In the genomic region with DNA sequence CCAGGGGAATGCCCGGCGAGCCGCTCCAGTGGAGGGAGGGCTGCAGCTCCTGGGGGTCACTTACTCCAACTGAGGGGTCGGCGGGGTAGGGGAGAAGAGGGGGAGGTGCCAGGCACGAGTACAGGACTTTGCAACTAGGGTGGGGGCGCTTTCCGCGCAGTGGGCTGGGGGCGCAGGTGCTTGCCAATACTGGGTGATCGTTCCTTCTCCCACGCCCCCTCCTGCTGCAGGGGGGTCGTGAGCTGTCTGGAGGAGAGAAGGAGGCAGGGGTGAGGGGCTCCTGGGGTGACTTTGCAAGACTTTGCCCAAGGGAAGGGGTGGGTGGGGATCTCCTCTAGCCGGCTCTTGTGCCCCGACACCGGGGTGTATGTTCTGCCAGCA, we compare ENCODE assay signal across 8 mouse cellular contexts. TPM values are rescaled to one million over a fixed set of nuclear protein-coding genes. Genes with fewer than 3 reads are reported as not detected.
DNase-seq lines count a peak whose midpoint lies in the region; ATAC-seq and TF ChIP-seq lines count a peak whose summit lies in the region.

No protein-coding gene starts in this region.

- H3K4me3 ChIP-seq in kidney, postnatal 0 days (replicated peaks; ENCODE audit: low read depth, low read length) = peak overlapping the region; percentile 74
- H3K4me3 ChIP-seq in embryonic fibroblast, embryonic 13.5 days (ENCODE audit: insufficient read depth, low read length) = peak overlapping the region; percentile 56
- H3K4me3 ChIP-seq in limb, embryonic 11.5 days (ENCODE audit: low read depth, low read length) = peak overlapping the region; percentile 61
- H3K4me3 ChIP-seq in neural tube, embryonic 14.5 days (ENCODE audit: low read depth, low read length) = peak overlapping the region; percentile 48

- peak overlapping the region; percentile 98 for H3K4me2 ChIP-seq in kidney, postnatal 0 days (ENCODE audit: low read length)
- H3K4me2 ChIP-seq in limb, embryonic 11.5 days (ENCODE audit: low read depth, severe bottlenecking) = peak overlapping the region; percentile 100
- peak overlapping the region; percentile 68 for H3K4me2 ChIP-seq in neural tube, embryonic 14.5 days (ENCODE audit: low read depth, low read length)

- peaks cover 17% of the 10 kb centered on the region; the same call in 1 of the 2 replicates for H3K4me1 ChIP-seq in kidney, postnatal 0 days (replicated peaks; ENCODE audit: insufficient read depth, low read length)
- H3K4me1 ChIP-seq in embryonic fibroblast, embryonic 13.5 days (ENCODE audit: control insufficient read depth, insufficient read depth, low read length) = no peaks in the 10 kb centered on the region
- peaks cover 31% of the 10 kb centered on the region for H3K4me1 ChIP-seq in limb, embryonic 11.5 days (ENCODE audit: control insufficient read depth, insufficient read depth, low read length)
- peaks cover 24% of the 10 kb centered on the region for H3K4me1 ChIP-seq in neural tube, embryonic 14.5 days (ENCODE audit: control insufficient read depth, insufficient read depth, low read length)

- peaks cover 4% of the 10 kb centered on the region; the same call in 1 of the 2 replicates for H3K27me3 ChIP-seq in kidney, postnatal 0 days (ENCODE audit: insufficient read depth, low read length)
- H3K27me3 ChIP-seq in limb, embryonic 11.5 days (ENCODE audit: control insufficient read depth, insufficient read depth, low read length) = peaks cover 32% of the 10 kb centered on the region
- H3K27me3 ChIP-seq in neural tube, embryonic 14.5 days (ENCODE audit: control insufficient read depth, insufficient read depth, low read length) = peaks cover 11% of the 10 kb centered on the region

- TF ChIP-seq POLR2A in embryonic fibroblast, embryonic 13.5 days (IDR thresholded peaks at IDR 0.05; ENCODE audit: low read depth, low read length) = no peak

- no peaks in the 10 kb centered on the region for H3K9me3 ChIP-seq in kidney, postnatal 0 days (replicated peaks; ENCODE audit: low read length)
- no peaks in the 10 kb centered on the region for H3K9me3 ChIP-seq in limb, embryonic 11.5 days (ENCODE audit: control insufficient read depth, low read length)
- no peaks in the 10 kb centered on the region for H3K9me3 ChIP-seq in neural tube, embryonic 14.5 days (ENCODE audit: control insufficient read depth, low read length)

- DNase-seq in kidney, postnatal 0 days (ENCODE audit: low spot score) = no peak
- DNase-seq in kidney, adult 9 months = no peak
- peak; percentile 43 for DNase-seq in limb, embryonic 11.5 days (ENCODE audit: low spot score)
- no peak for DNase-seq in gastrocnemius, postnatal 10 days
- DNase-seq in kidney, postnatal 14 days = no peak

- no peaks in the 10 kb centered on the region for H3K36me3 ChIP-seq in kidney, postnatal 0 days (ENCODE audit: insufficient read depth, low read length)
- no peaks in the 10 kb centered on the region for H3K36me3 ChIP-seq in limb, embryonic 11.5 days (ENCODE audit: control insufficient read depth, insufficient read depth, low read length)
- H3K36me3 ChIP-seq in neural tube, embryonic 14.5 days (ENCODE audit: control insufficient read depth, insufficient read depth, low read length) = no peaks in the 10 kb centered on the region

- TF ChIP-seq CTCF in kidney, postnatal 0 days (IDR thresholded peaks at IDR 0.05; ENCODE audit: low read depth) = no peak
- TF ChIP-seq CTCF in embryonic fibroblast, embryonic 13.5 days (IDR thresholded peaks at IDR 0.05; ENCODE audit: borderline replicate concordance, insufficient read depth, low read length) = no peak

- peak overlapping the region; percentile 80 for H3K27ac ChIP-seq in kidney, postnatal 0 days
- H3K27ac ChIP-seq in embryonic fibroblast, embryonic 13.5 days (ENCODE audit: insufficient read depth, low read length) = no peak overlapping the region
- H3K27ac ChIP-seq in limb, embryonic 11.5 days (replicated peaks; ENCODE audit: low read depth, low read length) = no peak overlapping the region
- peak overlapping the region; percentile 28 for H3K27ac ChIP-seq in neural tube, embryonic 14.5 days (ENCODE audit: low read depth, low read length)

- ATAC-seq in kidney, postnatal 0 days (replicated peaks; ENCODE audit: low FRiP score, low read depth) = no peak
- ATAC-seq in limb, embryonic 11.5 days (ENCODE audit: insufficient number of reproducible peaks, low FRiP score, low TSS enrichment, low read depth) = peak; percentile 35
- 0 out of 2 replicates have a peak, but pooled peaks have one; percentile 7 for ATAC-seq in neural tube, embryonic 14.5 days (ENCODE audit: low read depth)
- ATAC-seq in cerebellum, adult (ENCODE audit: insufficient number of reproducible peaks, low FRiP score, low TSS enrichment) = no peak

- peak overlapping the region; percentile 69 for H3K9ac ChIP-seq in kidney, postnatal 0 days (ENCODE audit: low read depth, low read length)
- peak overlapping the region; percentile 50 for H3K9ac ChIP-seq in limb, embryonic 11.5 days (ENCODE audit: low read length)
- H3K9ac ChIP-seq in neural tube, embryonic 14.5 days (replicated peaks; ENCODE audit: low read depth, low read length) = peak overlapping the region; percentile 57

- 0% methylated on average over 15 of the region's 16 CpGs for WGBS in kidney, postnatal 0 days
- 0% methylated on average over 16 of the region's 16 CpGs for WGBS in limb, embryonic 11.5 days
- under 1% methylated on average over 15 of the region's 16 CpGs for WGBS in neural tube, embryonic 14.5 days

RNA-seq across cellular contexts. Expression of a gene that starts 0.5 kb away (rescaled TPM):
- polyA plus RNA-seq in kidney, postnatal 0 days (2015; fragmentation: Nextera tagmentation; extraction: Ambion mirVana) = 6.2 and 6.7 TPM in 2 replicates
- not detected in 2 replicates for polyA plus RNA-seq in embryonic fibroblast, embryonic 13.5 days (2011; ENCODE audit: insufficient read length, low read depth, missing spikeins)
- polyA plus RNA-seq in limb, embryonic 11.5 days (2014; fragmentation: Nextera tagmentation; extraction: Ambion mirVana) = 1.5 and 1.6 TPM in 2 replicates
- polyA plus RNA-seq in neural tube, embryonic 14.5 days (2014; fragmentation: Nextera tagmentation; extraction: Ambion mirVana) = 13.6 and 16.1 TPM in 2 replicates
- 10 to 100 TPM; 39.3 to 42.0 TPM for total RNA-seq in gastrocnemius, postnatal 10 days (2021)

Comparison
In these comparisons a context has a peak if more than half of its experiments do, and no peak if none do; other contexts are left out.
1. ATAC-seq: peak in limb, embryonic 11.5 days (single experiment) and neural tube, embryonic 14.5 days (single experiment); none in kidney, postnatal 0 days (single experiment) and cerebellum, adult (single experiment).
2. H3K27ac ChIP-seq: peak in kidney, postnatal 0 days (single experiment) and neural tube, embryonic 14.5 days (single experiment); none in embryonic fibroblast, embryonic 13.5 days (single experiment) and limb, embryonic 11.5 days (single experiment).
3. Peak in every context shown above with its lines, with median percentiles within 50 percentile points of each other: H3K4me2 ChIP-seq, H3K4me3 ChIP-seq and H3K9ac ChIP-seq.